Mouse (Mus musculus): ENCODE measurements around the gene Soat1.

Gene Soat1

GRCm38 (mm10) chr1:156464963-156465362 is 9.2 kb downstream of the Soat1 start:
- DNase-seq (ENCODE audit: low spot score in 2 of 2), result no peak

- DNase-seq (ENCODE audit: low spot score in 2 of 2), result no peak
These were observed 9.9 kb downstream of the Soat1 start for GRCm38 (mm10) chr1:156463981-156464853.

- DNase-seq (ENCODE audit: low spot score in 2 of 2), result no peak
These were observed 11.7 kb downstream of the Soat1 start for GRCm38 (mm10) chr1:156462273-156462991.

GRCm38 (mm10) chr1:156461036-156461435 is 13.1 kb downstream of the Soat1 start:
- DNase-seq (ENCODE audit: low spot score in 2 of 2), result no peak

GRCm38 (mm10) chr1:156460216-156460615 is 13.9 kb downstream of the Soat1 start:
- DNase-seq (ENCODE audit: low spot score in 2 of 2), result no peak

DNA sequence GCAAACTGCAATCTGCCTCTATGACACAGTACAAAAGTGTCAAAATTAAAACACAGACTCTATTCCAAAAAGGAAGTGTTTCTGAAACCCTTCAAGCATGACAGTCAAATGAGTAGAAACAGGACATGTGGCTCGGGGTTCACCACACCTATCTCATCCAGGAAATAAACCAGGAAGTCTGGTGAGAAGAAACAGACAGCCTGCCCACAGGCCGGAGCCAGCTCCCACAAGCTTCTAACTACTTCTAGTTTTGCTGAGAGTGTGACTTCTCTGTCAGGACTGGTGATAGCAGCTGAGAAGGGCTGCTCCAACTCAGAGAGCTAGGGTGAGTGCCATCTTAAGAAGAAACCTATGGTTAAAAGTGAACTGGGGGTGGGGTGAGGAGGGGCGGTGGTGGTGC is 14.4 kb downstream of the Soat1 start:
- no peak for DNase-seq (ENCODE audit: low spot score in 2 of 2)

- no peak for DNase-seq (ENCODE audit: low spot score in 2 of 2)
These were observed 15.6 kb downstream of the Soat1 start for GRCm38 (mm10) chr1:156458391-156459060.

DNA sequence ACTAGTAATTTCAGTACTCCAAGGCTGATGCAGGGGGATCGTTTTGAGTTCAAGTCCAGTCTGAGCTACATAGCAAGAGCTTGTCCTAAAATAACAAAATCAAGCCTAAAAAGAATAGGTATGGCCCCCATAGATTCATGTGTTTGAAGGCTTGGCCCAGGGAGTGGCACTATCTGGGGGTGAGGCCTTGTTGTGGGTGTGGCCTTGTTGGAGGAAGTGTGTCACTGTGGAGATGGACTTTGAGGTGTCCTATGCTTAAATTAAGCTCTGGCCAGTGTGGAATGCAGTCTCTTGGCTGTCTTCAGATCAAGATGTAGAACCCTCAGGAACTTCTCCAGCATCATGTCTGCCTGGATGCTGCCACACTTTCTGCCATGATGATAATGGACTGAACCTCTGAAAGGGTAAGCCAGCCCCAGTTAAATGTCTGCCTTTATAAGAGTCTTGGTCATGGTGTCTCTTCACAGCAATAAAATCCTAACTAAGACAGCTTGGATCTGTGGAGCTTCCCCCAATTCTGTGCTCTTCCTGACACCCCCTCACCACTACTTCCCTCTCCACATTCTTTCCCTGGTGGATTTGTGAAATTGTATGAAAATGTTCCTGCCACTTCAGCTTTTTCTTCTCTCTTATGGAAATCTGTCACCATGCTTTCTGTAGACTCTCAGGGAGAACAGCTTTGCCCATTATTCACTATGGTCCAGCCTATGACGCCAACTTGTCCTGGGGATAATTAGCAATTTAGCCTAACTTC is 18.9 kb downstream of the Soat1 start:
- no peak for DNase-seq (ENCODE audit: low spot score in 2 of 2)

DNA sequence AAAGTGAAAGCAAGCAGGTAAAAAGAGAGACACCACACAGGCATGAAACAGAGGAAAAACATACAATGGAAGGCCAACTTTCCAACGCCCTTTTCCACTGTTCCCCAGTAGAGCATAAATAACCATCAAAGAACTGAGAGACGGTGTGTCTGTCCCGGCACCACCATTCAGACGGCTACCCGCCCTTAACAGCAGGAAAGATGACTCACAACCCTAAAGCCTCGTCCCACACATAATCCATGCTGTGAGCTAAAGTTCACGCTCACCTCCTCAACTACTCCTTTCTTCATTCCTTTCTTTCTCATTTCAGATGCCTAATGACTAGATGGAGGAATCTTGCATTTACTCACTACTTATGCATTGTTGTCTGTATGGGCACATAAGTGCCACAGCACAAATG is 19.7 kb downstream of the Soat1 start:
- no peak for DNase-seq (ENCODE audit: low spot score in 2 of 2)

GRCm38 (mm10) chr1:156453876-156454275 is 20.3 kb downstream of the Soat1 start:
- DNase-seq (ENCODE audit: low spot score in 2 of 2), result no peak

- no peak for DNase-seq (ENCODE audit: low spot score in 2 of 2)
These were observed 23.7 kb downstream of the Soat1 start for GRCm38 (mm10) chr1:156450478-156450877.

- DNase-seq (ENCODE audit: low spot score in 2 of 2), result no peak
These were observed 24.4 kb downstream of the Soat1 start for GRCm38 (mm10) chr1:156449691-156450090.

GRCm38 (mm10) chr1:156449089-156449488 is 25.0 kb downstream of the Soat1 start:
- no peak for DNase-seq (ENCODE audit: low spot score in 2 of 2)

DNA sequence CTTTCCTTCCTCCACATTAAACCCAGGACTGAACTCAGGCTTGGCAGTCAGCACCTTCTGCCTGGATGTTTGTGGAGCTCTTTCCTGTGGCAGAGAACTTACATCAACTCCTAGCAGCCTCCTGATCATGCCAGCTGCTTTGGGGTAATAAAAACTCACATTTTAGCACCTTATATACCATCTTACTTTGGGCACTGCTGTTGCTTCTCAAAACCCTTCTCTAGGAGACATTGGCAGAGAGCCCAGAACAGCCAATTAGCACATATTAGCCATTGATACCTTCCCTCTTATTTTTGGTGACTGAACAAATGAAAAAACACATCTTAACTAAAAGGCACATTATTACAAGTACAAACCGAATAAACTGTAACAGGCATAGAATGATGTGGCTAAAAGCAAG is 29.1 kb downstream of the Soat1 start:
- DNase-seq (ENCODE audit: low spot score in 2 of 2), result peak in 1 of 2 experiments; percentile 27

DNA sequence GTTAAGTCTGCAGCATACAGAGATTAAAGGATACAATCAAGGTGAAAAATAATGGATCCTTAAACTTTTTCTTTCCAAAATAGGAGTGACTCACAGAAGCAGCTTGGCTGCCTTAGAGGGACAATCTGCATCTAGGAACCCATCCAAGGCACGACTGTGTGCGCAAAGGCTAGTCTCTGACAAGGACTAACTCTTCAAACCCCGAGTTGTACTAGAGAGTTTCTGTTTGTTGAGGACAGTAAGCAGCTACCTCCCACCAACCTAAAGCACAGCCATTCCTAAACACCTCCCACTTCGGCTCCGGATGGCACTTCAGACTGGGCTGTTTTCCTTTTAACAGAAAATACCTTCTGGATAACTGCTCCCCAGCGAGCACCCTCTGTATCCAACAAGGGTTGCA is 31.4 kb downstream of the Soat1 start:
- peak; percentile 31 to 46 for DNase-seq (ENCODE audit: low spot score in 2 of 2)

DNA sequence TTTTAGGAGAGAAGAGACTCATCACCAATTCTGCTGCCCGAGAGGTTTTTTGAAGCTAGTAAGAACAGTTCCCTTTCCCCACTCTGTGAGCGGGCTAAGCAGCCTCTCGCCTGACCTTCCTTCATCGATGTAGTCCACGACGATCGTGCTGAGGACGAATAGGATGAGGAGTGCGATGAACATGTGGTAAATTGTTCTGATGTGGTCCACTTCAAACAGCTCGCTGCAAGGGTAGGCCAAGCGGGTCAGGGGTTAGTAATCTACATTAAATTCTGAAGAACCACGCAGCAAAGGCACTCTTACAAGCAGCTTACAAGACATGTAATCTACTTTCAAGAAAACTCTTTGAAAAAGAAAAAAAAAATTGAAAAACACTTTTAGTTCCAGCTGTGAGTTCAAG is 31.9 kb downstream of the Soat1 start:
- DNase-seq (ENCODE audit: low spot score in 2 of 2), result no peak

GRCm38 (mm10) chr1:156437726-156438125 is 36.4 kb downstream of the Soat1 start:
- DNase-seq (ENCODE audit: low spot score in 2 of 2), result no peak

DNA sequence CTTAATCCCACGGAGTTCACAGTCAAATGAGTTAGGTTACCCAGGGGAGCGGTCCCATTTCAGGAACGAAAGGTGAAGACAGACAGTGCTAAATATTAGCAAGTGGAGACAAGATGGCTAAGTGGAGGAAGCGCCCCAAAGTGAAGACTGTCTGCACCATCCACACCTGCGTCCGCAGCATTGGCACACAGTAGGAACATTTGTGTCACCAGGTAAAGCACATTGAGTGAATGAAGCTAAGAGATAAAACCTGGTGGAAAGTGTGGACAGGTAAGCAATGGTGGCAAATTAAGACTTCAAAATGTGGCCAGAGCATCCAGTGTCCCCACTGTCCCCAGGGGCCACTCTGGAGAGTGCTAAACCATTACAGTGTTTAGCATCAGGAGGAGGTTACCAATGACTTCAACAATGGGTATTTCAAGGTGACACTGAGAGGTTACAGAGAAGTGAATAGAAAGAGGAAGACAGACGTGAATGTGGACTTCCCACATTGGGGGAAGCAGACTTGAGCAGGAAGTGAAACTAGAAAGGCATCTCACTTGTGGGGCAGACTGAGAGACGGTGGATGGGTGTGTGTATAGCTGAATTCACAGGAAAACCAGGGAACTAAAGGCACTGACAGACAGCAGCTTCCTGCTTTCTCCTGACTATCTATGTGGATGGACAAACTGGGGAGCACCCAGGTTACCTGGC is 37.0 kb downstream of the Soat1 start:
- no peak for DNase-seq (ENCODE audit: low spot score in 2 of 2)

DNA sequence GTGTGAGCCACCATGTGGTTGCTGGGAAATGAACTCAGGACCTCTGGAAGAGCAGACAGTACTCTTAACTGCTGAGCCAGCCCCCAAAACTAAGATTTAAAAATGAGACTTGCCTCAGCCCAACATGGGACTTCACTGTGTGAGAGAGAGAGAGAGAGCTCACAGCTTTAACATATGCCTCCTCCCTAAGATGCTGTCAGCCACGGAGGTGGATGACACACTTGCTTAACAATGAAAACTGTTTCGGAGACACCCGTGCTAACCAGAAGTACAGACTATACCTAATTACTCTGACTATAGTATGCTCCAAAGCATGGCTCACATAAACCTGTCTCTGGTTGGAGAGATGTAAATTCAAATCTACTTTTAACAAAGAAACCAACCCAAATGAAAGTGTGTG is 40.6 kb downstream of the Soat1 start:
- no peak for DNase-seq (ENCODE audit: low spot score in 2 of 2)

DNA sequence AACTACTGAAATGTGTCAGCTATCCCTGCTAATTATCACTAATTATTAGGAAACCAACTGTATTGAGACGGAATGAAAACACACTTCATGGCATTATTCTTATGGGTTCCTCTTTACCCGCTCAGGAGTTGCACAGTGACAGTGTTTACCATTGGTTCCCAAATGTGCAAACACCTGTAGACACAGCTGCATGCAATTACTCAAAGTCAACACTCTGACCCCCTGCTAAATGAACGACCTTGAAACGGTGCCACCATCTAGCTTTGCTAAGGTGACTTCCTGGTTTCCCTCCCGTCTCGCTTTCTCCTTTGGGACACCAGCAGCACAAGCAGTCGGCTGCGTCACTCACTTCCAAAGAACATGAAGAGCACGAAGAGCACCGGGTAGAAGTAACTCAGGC is 41.6 kb downstream of the Soat1 start:
- DNase-seq (ENCODE audit: low spot score in 2 of 2), result no peak

DNA sequence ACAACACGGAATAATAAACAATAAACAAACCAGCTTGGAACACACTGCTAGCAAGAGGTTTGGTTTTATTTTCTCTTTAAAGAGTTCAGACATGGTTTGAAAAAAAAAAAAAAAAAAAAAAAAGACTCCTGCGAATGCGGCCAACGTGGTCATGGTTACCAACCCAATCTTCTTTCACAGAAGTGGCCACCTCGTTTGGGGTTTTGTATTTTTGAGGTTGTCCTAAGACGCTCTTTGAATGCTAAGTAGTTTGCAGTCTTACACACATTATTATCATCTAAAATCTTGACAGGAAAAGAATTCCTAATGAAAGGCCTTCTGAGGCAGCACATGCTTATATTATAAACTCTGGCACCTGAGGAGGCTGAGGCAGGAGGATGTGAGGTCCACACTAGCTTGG is 45.7 kb downstream of the Soat1 start:
- DNase-seq (ENCODE audit: low spot score in 2 of 2), result no peak

All from right cerebral cortex, adult 2 months (tissue).